Mouse (Mus musculus): ENCODE data around the gene Kit.

The Kit gene

GRCm38 (mm10) chr5:75589552-75590346 lies 15.0 kb downstream of the Kit start:
- DNase-seq (ENCODE audit: low read depth, low spot score) = no peak

- DNase-seq (ENCODE audit: low read depth, low spot score) = no peak
Observed at GRCm38 (mm10) chr5:75590961-75591360, 16.2 kb downstream of the Kit start.

- no peak for DNase-seq (ENCODE audit: low read depth, low spot score)
Observed at GRCm38 (mm10) chr5:75591567-75591966, 16.9 kb downstream of the Kit start.

- no peak for DNase-seq (ENCODE audit: low read depth, low spot score)
Observed at GRCm38 (mm10) chr5:75595319-75595718, 20.6 kb downstream of the Kit start.

GRCm38 (mm10) chr5:75596211-75596610 lies 21.5 kb downstream of the Kit start:
- no peak for DNase-seq (ENCODE audit: low read depth, low spot score)

GRCm38 (mm10) chr5:75597316-75597715 lies 22.6 kb downstream of the Kit start:
- DNase-seq (ENCODE audit: low read depth, low spot score) = no peak

GRCm38 (mm10) chr5:75598491-75598890 lies 23.8 kb downstream of the Kit start:
- DNase-seq (ENCODE audit: low read depth, low spot score) = no peak

GRCm38 (mm10) chr5:75599991-75600390 lies 25.3 kb downstream of the Kit start:
- DNase-seq (ENCODE audit: low read depth, low spot score) = no peak

- DNase-seq (ENCODE audit: low read depth, low spot score) = no peak
Observed at GRCm38 (mm10) chr5:75604238-75604637, 29.5 kb downstream of the Kit start.

GRCm38 (mm10) chr5:75606898-75607297 lies 32.2 kb downstream of the Kit start:
- DNase-seq (ENCODE audit: low read depth, low spot score) = no peak

GRCm38 (mm10) chr5:75607971-75608370 lies 33.3 kb downstream of the Kit start:
- DNase-seq (ENCODE audit: low read depth, low spot score) = no peak

GRCm38 (mm10) chr5:75612380-75612779 lies 37.7 kb downstream of the Kit start:
- no peak for DNase-seq (ENCODE audit: low read depth, low spot score)

GRCm38 (mm10) chr5:75612926-75613325 lies 38.2 kb downstream of the Kit start:
- DNase-seq (ENCODE audit: low read depth, low spot score) = no peak

GRCm38 (mm10) chr5:75615000-75615571 lies 40.4 kb downstream of the Kit start:
- DNase-seq (ENCODE audit: low read depth, low spot score) = no peak

- no peak for DNase-seq (ENCODE audit: low read depth, low spot score)
Observed at GRCm38 (mm10) chr5:75615624-75616023, 40.9 kb downstream of the Kit start.

- no peak for DNase-seq (ENCODE audit: low read depth, low spot score)
Observed at GRCm38 (mm10) chr5:75622401-75622800, 47.7 kb downstream of the Kit start.

- DNase-seq (ENCODE audit: low read depth, low spot score) = no peak
Observed at GRCm38 (mm10) chr5:75623007-75623406, 48.3 kb downstream of the Kit start.

GRCm38 (mm10) chr5:75623520-75623919 lies 48.8 kb downstream of the Kit start:
- DNase-seq (ENCODE audit: low read depth, low spot score) = no peak

- no peak for DNase-seq (ENCODE audit: low read depth, low spot score)
Observed at GRCm38 (mm10) chr5:75623993-75624706, 49.4 kb downstream of the Kit start.

- DNase-seq (ENCODE audit: low read depth, low spot score) = no peak
Observed at GRCm38 (mm10) chr5:75625059-75625458, 50.3 kb downstream of the Kit start.

- no peak for DNase-seq (ENCODE audit: low read depth, low spot score)
Observed at GRCm38 (mm10) chr5:75626284-75626683, 51.6 kb downstream of the Kit start.

GRCm38 (mm10) chr5:75626703-75627102 lies 52.0 kb downstream of the Kit start:
- DNase-seq (ENCODE audit: low read depth, low spot score) = no peak

GRCm38 (mm10) chr5:75632257-75632656 lies 57.5 kb downstream of the Kit start:
- no peak for DNase-seq (ENCODE audit: low read depth, low spot score)
